Mouse (Mus musculus) cerebellum, adult 2 months (tissue): ENCODE measurements around the gene Hoxd9.

Source experiments
- CTCF ChIP-seq: fragments of 200-500 bp; IDR thresholded peaks from 2 replicates; pipeline ENCODE4 v1.5.1; 2011; ENCODE audit warnings: low read depth, mild to moderate bottlenecking, control low read depth, low read length, moderate library complexity, borderline replicate concordance; ENCODE audit not compliant: insufficient read depth
- POLR2A ChIP-seq: fragments of 200-500 bp; IDR thresholded peaks from 2 replicates; pipeline ENCODE4 v1.6.1; 2011; ENCODE audit warnings: low read length, control low read depth, borderline replicate concordance; ENCODE audit not compliant: insufficient read depth

GRCm38 (mm10) chr2:74714881-74715280, 17.4 kb downstream of the Hoxd9 start:
- no peak for TF ChIP-seq CTCF
- no peak for TF ChIP-seq POLR2A
